Mouse (Mus musculus) layer of hippocampus, adult 8-10 months (tissue): ENCODE measurements around the gene Hsf2bp. TPM values are rescaled to one million over a fixed set of nuclear protein-coding genes. Genes with fewer than 3 reads are reported as not detected.

Experiments
- DNase-seq, 2 experiments: peaks; one replicate each; pipeline ENCODE4 v3.0.0; 2022; ENCODE audit warnings: low spot score in 2 of 2
- total RNA-seq, 4 experiments: library from RNA; stranded (reverse); gene quantifications; 2 replicates each; pipeline ENCODE4 v1.2.4; 2022

The Hsf2bp gene
- total RNA-seq, 4 experiments from 2014 or later = 0.35 to 1.6 (median 1.2) TPM

DNA sequence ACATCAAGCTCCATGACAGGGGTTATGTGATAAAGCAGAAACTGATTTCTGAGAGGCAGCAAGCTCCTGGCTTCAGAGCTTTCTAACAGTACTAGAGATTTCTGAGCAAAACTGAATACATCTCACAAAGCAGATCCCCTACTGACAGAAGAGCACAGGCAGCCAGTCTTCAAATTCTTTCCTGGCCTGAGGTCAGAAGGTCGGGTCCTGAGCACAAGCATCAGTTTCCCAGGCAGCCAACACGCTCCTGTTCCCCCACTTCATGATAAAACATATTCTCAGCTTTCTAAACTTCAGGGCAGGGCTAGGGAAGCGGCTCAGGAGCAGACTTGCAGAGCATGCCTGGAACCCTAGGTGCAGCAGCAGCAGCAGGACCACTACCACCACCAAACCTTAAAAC lies 52.7 kb downstream of the Hsf2bp start:
- DNase-seq = no peak

DNA sequence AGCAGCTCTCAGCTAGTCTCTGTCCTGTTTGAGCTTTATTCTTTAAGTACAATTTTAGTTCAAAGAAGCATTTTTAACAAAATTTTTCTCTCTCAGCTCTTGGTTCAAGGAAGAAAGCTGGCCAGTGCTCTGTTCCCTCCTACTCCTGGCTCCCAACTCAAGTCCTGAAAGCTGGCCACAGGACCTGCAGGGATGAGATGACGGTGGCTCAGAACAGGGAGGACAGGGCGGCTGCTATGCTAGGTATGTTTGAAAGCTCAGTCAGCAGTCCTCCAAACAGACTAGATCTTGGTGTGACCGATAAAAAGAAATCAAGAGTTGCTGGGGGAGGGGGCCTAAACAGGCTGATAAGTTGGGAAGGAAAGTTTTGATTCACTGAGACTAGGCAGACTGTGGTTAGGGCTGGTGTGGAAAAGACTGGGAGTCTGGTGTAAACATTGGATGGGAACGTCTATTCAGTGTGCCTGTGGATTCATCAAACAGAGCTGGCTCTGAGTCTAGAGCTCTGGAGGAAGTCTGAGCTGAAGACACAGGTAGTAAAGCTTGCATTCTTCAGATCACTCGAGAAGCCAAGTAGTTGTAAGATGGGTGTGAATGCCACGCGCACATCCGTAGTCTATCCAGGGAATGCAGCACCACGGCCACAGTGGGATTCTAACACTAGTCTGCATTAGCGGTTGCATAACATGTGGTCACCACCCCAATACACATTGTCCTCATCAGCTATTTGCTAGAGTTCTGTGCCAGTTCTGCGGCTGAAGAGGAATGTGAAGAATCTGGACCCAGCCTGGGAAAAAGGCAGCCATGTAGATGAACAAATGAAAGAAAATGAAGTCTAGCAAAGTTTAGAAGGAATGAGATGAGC lies 53.6 kb downstream of the Hsf2bp start:
- DNase-seq = no peak

DNA sequence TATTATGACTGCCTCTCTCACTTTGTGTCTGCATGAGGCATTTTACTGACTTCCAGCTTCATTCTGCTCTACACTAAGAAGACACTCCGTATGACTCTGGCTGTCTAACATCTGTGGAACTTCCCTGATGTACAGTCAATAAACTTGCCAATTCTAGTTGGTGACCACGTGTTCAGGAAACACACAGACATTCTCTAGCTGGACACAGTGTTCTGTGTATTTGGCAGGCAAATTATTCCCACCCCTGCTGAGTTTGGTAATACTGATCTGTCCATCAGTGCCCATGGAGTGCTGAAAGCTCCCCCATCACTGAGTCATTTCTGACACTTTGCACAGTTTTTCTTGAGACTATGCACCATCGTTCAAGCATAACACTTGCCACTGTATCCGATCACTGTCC lies 56.3 kb downstream of the Hsf2bp start:
- no peak for DNase-seq

DNA sequence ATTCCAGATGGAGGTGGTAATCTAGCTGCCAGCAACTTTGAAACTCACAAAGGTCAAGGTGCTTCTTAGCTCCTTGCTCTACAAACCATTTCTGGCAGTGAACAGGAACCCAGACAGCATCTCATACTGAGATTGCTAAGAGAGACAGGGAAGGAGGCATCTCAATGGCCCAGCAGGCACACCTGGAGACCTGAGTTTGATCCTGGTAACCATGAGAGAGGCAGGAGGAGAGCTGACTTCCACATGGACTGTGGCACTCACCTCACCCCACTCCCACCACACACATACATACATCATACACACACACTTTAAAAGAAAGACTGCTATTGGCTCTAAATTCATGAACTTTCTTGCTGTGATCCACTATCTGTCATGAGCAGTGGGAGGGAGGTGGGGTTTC lies 59.0 kb downstream of the Hsf2bp start:
- no peak for DNase-seq

DNA sequence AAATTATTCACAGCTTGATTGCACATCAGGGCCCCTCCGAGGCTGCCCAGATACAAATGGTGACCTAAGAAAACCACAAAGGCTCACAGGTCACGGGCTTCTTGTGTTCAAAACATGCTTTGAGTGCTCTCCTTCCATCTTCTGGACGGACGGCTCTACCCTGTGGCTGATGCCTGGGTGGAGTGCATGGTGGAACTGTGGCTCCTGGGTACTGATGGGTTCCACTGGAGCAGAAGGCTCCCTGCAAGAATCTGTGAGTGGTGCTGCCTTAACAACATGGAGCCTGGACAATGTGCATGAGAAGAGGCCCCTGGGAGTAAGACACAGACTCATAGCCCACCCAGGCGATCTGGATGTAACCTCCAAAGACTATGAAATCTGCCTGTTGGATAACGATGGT lies 59.6 kb downstream of the Hsf2bp start:
- no peak for DNase-seq

- DNase-seq = no peak
These were observed 61.5 kb downstream of the Hsf2bp start for GRCm38 (mm10) chr17:31974694-31975093.

DNA sequence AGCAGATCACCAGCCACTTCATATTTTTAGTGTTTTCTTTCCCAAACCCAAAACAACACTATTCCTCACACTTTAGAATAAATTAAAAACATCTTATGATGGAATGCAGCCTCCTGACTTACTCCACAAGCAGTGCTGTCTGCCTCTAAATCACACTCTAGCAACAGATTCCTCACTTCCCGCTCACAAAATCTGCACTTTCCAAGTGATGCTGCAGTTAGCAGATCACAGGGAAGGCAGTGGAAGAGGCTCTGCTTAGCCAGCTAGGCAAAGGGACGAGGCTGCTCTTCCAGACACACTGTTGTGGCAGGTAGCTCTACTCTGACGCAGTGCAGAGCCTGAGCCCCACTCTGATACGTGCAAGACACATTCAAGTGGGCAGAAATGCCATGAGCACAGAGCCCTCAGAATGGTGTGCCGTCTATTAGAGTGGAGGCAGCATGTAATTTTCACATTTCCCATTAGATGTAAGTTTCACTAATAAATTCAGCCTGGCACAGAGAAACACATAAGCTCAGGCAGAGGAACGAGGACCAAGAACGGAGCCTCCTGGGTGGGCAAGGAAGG lies 62.4 kb downstream of the Hsf2bp start:
- no peak for DNase-seq

DNA sequence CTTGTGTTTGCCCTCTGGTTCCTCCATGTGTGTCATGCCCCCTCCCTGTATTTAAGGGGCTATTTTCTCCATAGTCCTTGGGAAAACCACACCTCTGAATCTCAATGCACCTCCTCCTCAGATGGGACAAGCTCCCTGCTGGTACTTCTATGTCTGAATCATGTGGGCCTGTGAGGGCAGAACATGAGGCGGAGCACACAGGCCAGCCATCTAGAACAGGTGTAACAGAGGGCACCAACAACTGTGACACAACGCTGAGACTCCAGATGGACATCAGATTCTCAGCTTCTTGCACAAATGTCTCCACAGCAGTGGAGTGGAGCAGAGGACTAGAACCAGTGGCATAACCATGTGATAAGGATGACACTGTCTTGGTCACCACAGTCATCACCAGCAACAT lies 65.3 kb downstream of the Hsf2bp start:
- no peak for DNase-seq

DNA sequence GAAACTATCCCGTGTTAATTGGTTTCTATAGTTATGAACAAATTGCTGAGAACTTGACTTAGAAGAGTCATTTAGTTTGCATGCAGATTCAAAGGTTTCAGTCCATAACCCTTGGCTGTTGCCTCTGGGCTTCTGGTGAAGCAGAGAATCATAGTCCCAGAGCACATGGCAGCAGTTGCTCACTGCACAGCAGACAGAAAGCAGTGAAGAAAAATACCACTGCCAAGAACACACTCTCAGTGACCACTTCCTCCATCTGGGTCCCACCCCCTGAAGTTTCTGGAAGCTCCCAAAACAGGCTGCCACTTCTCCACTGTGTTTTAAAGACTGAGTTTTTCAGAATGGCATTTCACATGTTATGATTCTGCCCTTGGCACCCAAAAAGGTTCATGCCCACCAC lies 67.3 kb downstream of the Hsf2bp start:
- DNase-seq = no peak

- no peak for DNase-seq
These were observed 68.8 kb downstream of the Hsf2bp start for GRCm38 (mm10) chr17:31967311-31967710.

GRCm38 (mm10) chr17:31966566-31966965 lies 69.6 kb downstream of the Hsf2bp start:
- DNase-seq = no peak

DNA sequence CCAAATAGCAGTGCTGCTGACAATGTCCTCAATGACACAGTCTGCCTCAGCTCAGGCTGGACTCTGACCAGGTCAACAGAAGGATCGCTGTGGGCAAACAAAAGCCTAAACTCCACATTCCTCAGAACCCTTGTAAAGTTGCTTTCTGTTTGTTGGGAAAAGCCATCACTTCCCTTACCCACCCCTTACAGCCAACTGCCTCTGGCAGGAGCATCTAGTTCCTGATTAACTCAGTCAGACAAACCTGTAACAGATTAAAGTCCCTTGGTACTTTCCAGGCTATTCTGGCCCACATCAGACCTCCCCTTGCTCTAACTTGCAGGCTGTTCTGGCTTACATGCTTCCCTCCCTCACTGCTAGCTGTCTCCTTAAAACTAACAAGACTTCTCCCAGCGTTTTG lies 70.5 kb downstream of the Hsf2bp start:
- DNase-seq = no peak

DNA sequence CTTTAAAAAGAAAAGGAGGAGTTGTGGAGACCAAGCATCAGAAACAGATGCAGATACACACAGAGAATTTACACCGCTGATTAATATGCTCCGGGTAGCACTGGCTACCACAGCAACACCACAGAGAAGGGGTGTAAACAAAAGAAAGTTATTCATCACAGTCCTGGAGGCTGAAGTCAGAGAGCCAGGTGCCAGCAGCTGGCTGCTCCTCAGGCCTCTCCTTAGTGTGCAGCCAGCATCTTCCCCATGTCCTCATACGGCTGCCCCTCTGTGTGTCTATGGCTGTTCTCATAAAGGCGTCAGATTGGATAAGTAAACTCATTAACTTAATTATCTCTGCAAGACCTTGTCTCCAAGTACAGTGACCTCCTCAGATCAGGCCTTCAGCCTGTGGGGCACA lies 73.2 kb downstream of the Hsf2bp start:
- DNase-seq = no peak

DNA sequence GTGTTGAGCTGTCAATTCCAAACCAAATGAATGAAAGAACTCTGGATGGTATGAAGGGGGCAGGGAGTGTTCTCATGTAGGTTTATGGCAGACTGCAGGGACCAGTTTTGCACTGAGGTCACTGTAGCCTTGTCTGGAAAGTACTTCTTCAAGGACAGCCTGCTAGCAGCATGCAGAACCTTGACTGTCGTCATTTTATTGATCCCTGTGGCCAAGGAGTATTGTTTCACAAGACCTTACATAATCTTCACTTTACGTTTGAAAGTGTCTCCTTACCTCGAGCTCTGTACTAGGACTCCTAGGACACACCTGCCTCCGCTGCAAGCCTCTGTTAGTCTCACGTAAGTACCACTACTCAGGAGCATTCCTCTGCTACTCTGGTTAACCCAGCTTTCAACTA lies 73.9 kb downstream of the Hsf2bp start:
- DNase-seq = no peak

DNA sequence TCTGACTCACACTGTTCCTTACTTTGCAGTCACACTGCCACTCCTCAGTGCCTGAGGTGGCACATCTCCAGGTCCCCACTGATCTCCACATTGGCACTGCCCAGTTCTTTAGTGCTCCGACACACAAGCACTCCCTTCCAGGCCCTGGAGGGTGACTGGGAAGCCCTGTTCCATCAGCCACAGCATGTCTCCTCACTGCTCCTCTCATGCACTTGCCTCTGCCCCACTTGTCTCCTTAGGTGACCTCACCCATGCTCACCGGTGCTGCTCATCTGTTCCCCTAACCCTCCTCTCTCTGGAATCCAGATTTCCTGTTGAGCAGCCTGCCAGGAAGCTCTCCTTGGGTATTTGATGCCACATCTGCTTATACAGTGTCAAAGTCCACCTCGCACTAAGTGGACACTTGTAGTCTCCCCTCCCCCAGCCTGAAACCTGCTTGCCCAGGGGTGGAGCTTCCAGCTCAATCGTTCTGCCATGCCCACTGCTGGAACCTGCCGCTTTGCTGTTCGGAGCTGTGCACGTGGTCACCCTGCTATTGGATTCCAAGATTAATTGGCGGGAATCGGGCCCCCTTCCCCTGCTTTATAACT lies 81.5 kb downstream of the Hsf2bp start:
- no peak for DNase-seq

- DNase-seq = no peak
These were observed 87.1 kb downstream of the Hsf2bp start for GRCm38 (mm10) chr17:31949076-31949475.

DNA sequence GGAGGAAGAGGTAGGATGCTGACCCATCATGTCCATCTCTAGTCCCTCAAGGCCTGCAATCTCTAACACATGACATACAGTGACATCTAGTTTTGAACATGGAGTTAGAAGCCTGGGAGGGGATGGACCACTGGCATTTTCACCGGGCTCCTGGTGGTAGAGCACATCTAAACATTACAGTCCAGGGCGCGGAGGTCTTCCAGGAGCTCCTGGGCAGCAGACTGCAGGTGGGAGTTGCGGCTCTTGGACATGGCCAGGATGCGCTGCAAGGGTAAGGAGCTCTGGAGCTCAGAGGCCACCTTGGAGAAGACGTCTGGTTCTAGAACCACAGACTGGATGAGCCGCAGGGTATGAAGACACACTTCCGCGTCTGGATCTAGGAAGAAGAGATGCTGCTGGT lies 89.7 kb downstream of the Hsf2bp start:
- DNase-seq = no peak

GRCm38 (mm10) chr17:31943881-31944539 lies 92.1 kb downstream of the Hsf2bp start:
- DNase-seq = no peak

DNA sequence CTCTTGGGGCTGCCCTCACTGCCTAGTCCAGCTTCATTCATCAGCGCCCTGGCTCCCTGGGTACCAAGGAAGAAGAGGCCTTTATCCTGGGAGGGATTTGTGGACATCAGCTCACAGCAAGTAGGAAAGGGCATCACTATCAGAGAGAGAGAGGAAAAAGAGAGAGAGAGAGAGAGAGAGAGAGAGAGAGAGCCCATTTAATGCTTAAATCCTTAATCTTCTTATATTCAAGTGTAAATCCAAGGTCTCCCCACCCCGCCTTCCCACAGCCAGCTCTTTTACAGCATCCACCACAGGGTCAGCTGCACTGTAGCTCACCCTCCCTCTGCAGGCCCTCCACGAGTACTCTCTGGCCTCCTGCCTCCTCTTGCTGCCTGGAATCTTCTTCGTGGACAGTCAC lies 94.5 kb downstream of the Hsf2bp start:
- no peak for DNase-seq

DNA sequence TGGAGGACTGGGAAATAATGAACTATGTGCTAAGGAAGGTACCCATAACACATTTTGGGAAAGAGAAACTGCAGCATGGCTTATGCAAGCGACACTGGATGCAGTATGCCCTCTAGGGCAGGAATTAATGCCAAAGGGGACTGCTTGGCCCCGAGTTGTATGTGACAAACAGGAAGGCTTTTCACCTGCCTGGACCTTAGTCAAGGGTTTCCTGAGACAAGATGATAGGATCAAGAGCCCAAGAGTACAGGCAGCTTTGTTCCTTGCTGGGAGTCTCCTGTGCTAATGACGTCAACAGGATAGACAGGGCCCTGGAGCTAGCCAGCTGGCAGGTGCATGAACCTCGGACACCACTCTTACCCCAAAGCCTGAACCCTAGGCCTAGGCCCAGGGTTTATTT lies 95.5 kb downstream of the Hsf2bp start:
- DNase-seq = no peak

DNA sequence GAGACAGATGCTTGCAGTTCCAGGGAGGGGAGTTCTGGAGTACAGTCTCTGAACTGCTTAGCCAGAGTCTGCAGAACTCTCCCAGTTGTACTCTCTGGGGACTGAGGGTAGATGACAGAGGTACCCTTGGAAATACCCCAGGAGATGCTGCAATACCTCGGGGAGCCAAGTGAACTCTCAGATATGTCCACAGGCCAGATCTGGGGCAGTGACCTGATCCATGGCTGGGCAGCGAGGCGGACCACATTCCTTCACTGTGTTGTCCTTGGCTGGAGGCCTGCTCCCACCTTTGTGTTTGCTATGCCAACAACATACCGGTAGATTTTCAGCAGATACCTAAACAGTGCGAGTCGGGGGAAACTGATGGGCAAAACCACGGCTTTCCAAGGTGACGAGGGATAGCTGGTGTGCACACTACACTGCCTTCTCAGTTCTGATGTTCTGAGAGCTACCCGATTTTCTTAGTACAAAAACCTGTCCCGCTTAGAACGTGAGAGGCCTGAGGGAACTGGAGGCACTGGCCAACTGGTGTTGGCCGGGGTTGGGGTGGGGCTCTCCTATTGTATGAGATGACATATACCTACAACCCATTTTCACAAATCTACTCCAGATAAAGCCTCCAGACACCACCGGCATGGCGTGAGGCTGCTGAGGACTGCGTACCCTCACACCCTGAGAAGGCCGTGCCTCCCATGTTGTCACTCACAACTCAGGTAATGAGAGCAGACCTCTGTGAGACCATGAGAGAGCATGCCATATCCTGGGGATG lies 96.7 kb downstream of the Hsf2bp start:
- no peak for DNase-seq
